Mouse (Mus musculus): ENCODE data around the gene Gm1043.
A peak's percentile ranks its signal among the peaks of the same experiment; 100 is the strongest.

The Gm1043 gene

GRCm38 (mm10) chr5:37066703-37067568 is 18.2 kb upstream of the Gm1043 start:
- DNase-seq (ENCODE audit: low spot score in 2 of 2): no peak

GRCm38 (mm10) chr5:37073660-37074059 is 11.5 kb upstream of the Gm1043 start:
- no peak for DNase-seq (ENCODE audit: low spot score in 2 of 2)

- DNase-seq (ENCODE audit: low spot score in 2 of 2): no peak
Measured at GRCm38 (mm10) chr5:37076692-37077329, 8.4 kb upstream of the Gm1043 start.

- DNase-seq (ENCODE audit: low spot score in 2 of 2): no peak
Measured at GRCm38 (mm10) chr5:37077330-37077698, 7.9 kb upstream of the Gm1043 start.

- peak in 1 of 2 experiments; percentile 0 for DNase-seq (ENCODE audit: low spot score in 2 of 2)
Measured at GRCm38 (mm10) chr5:37079484-37079883, 5.7 kb upstream of the Gm1043 start.

- no peak for DNase-seq (ENCODE audit: low spot score in 2 of 2)
Measured at GRCm38 (mm10) chr5:37080601-37081000, 4.6 kb upstream of the Gm1043 start.

GRCm38 (mm10) chr5:37082420-37082819 is 2.8 kb upstream of the Gm1043 start:
- peak; percentile 52 to 76 for DNase-seq (ENCODE audit: low spot score in 2 of 2)

GRCm38 (mm10) chr5:37083209-37083770 is 1.9 kb upstream of the Gm1043 start:
- no peak for DNase-seq (ENCODE audit: low spot score in 2 of 2)

GRCm38 (mm10) chr5:37083850-37084249 is 1.3 kb upstream of the Gm1043 start:
- DNase-seq (ENCODE audit: low spot score in 2 of 2): no peak

GRCm38 (mm10) chr5:37085918-37086317 is 748 bp downstream of the Gm1043 start:
- no peak for DNase-seq (ENCODE audit: low spot score in 2 of 2)

GRCm38 (mm10) chr5:37087786-37088185 is 2.6 kb downstream of the Gm1043 start:
- DNase-seq (ENCODE audit: low spot score in 2 of 2): no peak

GRCm38 (mm10) chr5:37088342-37089108 is 3.4 kb downstream of the Gm1043 start:
- DNase-seq (ENCODE audit: low spot score in 2 of 2): no peak

- DNase-seq (ENCODE audit: low spot score in 2 of 2): peak in 1 of 2 experiments; percentile 49
Measured at GRCm38 (mm10) chr5:37091171-37091628, 6.0 kb downstream of the Gm1043 start.

- DNase-seq (ENCODE audit: low spot score in 2 of 2): no peak
Measured at GRCm38 (mm10) chr5:37094941-37095340, 9.8 kb downstream of the Gm1043 start.

- no peak for DNase-seq (ENCODE audit: low spot score in 2 of 2)
Measured at GRCm38 (mm10) chr5:37097591-37097990, 12.4 kb downstream of the Gm1043 start.

- DNase-seq (ENCODE audit: low spot score in 2 of 2): no peak
Measured at GRCm38 (mm10) chr5:37100813-37101212, 15.6 kb downstream of the Gm1043 start.

- DNase-seq (ENCODE audit: low spot score in 2 of 2): no peak
Measured at GRCm38 (mm10) chr5:37101631-37102030, 16.5 kb downstream of the Gm1043 start.

GRCm38 (mm10) chr5:37102056-37102455 is 16.9 kb downstream of the Gm1043 start:
- no peak for DNase-seq (ENCODE audit: low spot score in 2 of 2)

- no peak for DNase-seq (ENCODE audit: low spot score in 2 of 2)
Measured at GRCm38 (mm10) chr5:37105531-37106456, 20.6 kb downstream of the Gm1043 start.

- DNase-seq (ENCODE audit: low spot score in 2 of 2): no peak
Measured at GRCm38 (mm10) chr5:37107111-37107510, 21.9 kb downstream of the Gm1043 start.

- no peak for DNase-seq (ENCODE audit: low spot score in 2 of 2)
Measured at GRCm38 (mm10) chr5:37107611-37108010, 22.4 kb downstream of the Gm1043 start.
